Mouse (Mus musculus) heart, postnatal 14 days (tissue): Measurements from ENCODE around the gene Hoxb4. TPM values are rescaled to one million over a fixed set of nuclear protein-coding genes. Genes with fewer than 3 reads are reported as not detected.

ENCODE experiments used
- DNase-seq, 2 experiments: peaks; one replicate each; pipeline ENCODE4 v3.0.0; 2021 to 2022
- intact Hi-C: fragments of 180-260 bp; cut with DNase I; formaldehyde crosslinking; loops from one replicate; pipeline ENCODE4 v1.15.1; 2025
- total RNA-seq, 2 experiments: library from RNA; stranded (reverse); gene quantifications; 2 replicates each; pipeline ENCODE4 v1.2.3; 2021

The Hoxb4 gene
- total RNA-seq, 2 experiments from 2014 or later: 1.0 to 1.3 TPM

DNA sequence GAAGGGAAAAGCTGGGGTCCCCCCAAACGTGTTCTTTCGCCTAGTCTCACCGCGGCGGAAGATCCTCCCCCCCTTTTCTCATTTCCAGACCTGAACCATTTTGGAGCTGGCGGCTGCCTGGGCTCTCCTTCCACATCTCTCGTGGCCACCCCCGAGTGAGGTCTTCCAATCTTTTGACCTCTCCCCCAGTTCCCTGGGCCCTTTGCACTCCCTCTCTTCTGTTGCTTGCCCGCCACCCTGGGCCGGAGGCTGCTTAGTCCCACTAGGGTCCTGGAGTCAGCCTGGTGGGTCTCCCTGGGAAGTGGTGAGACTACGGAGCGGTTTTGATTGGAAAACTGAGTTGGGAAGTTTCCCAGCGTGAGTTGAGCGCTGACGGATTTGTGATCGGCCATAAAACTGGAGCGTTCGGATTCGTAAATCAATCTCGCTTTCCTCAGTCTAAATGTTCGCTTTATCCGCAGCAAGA is 7.7 kb downstream of the Hoxb4 start:
- intact Hi-C loops: no loop called here
- DNase-seq: no peak

DNA sequence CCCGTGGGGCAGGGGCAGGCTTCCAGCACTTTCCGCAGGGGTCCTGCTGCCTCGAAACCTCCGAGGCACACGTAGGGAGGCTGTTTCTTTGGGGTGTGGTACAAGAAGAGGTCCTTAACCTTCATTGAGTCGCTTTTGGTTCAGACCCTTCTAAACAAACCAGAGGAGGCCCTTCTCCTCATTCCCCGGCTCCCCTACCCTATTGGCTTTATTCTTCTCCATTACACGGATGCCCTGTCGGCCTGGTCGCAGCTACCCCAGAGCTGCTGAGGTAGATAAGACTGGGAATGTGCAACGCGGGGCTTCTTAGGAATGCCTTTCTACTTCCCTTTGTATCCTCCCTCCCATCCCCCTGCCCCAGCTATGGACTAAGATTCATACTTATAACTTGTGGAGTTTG is 8.6 kb downstream of the Hoxb4 start:
- DNase-seq: no peak
- intact Hi-C loops: no loop called here

GRCm38 (mm10) chr11:96327122-96327521 is 9.1 kb downstream of the Hoxb4 start:
- intact Hi-C loops: no loop called here
- no peak for DNase-seq

DNA sequence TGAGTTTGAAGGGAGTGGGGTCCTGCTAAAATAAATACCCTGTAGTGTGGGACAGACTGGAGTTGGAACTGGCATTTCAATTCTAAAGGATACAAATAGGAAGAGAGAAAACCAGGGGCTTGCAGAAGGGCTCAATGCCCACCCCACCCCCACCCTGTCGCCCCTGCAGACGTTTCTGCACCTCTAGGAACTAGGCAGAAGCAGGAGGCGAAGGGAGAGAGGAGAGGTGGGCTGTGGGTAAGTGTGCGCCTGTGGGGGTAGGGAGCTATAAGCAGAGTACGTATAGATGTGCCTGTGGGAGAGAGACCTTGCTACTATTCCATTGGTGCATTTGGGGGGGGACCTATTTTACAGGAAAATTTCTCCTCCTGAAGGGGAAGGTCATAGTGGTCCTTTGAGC is 9.7 kb downstream of the Hoxb4 start:
- DNase-seq: no peak
- intact Hi-C loops: no loop called here

DNA sequence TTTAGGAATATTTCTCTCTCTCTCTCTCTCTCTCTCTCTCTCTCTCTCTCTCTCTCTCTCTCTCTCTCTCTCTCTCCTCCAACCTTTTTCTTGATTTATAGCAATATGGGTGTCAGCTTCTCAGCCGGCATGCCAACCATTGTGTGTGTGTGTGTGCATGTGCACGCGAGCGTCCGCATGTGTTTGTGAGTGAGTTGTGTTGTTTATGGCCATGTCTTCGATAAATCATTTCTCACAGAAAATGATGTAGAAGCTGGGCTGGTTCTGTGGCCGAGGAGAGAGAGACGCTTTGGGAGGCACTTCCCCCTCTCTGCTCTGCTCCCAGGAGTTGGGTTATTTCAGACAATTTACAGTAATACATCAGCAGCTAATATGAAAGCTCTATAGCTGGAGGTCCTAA is 10.5 kb downstream of the Hoxb4 start:
- intact Hi-C loops: no loop called here
- no peak for DNase-seq

- DNase-seq: no peak
- intact Hi-C loops: no loop called here
Observed at GRCm38 (mm10) chr11:96332105-96332504, 14.0 kb downstream of the Hoxb4 start.

DNA sequence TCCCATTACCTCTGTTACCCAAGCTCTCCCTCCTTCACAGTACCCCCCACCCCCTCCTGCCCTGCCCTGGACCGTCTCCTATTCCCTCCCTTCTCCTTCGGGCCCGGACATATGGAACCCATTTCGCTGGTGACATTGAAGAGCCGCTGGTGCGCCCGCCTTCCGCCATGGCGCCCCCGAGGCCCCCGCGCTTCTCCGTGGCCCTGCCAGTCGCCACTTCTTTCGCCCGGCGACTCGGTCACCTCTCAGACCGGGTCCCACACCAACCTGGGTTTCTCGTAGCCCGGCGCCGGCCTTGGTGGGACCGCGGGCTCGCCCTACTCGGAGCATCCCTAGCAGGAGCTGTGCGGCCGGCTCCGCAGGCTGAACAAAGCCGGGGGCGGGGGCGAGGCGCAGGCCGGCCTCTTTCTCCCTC is 14.6 kb downstream of the Hoxb4 start:
- no peak for DNase-seq
- intact Hi-C loops: no loop called here

- intact Hi-C loops: no loop called here
- DNase-seq: no peak
Observed at GRCm38 (mm10) chr11:96333241-96334001, 15.4 kb downstream of the Hoxb4 start.

DNA sequence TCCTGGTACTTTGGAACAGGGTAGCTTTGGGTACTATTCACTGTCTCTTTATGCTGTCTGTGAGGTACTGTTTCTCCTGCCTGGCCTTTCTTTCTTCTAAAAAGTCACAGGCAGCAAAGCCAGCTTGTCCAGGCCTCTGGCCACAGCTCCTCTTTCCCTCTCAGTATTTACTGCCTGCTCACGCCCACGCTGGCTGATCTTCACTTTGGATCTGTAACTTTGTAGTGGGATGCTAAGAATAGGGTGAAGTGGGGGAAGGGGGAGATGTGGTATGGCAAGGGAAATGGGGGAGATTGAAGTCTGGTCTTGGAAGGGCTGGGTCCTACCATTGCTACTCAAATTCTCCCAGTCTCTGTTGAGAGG is 15.9 kb downstream of the Hoxb4 start:
- DNase-seq: no peak
- intact Hi-C loops: no loop called here

- intact Hi-C loops: no loop called here
- no peak for DNase-seq
Observed at GRCm38 (mm10) chr11:96334998-96335397, 16.9 kb downstream of the Hoxb4 start.

DNA sequence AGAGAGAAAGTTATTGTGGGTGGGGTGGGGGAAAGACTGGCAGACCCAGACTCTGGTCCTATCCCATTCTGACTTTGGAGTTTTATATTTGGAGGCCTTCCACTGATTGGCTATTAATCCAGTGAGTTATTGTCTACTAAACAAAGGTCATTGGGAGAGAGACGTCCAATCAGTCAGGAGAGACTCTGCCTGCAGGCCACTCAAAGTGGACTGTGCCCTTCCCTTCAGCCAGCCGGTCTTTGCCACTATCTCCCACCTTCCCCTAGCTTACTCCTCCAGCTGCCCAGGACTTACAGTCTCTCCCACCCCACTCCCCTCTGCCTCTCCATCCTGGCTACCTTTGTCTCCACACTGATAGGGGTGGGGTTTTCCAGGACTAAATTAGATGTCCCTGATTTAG is 18.5 kb downstream of the Hoxb4 start:
- no peak for DNase-seq
- intact Hi-C loops: no loop called here

GRCm38 (mm10) chr11:96337026-96337425 is 19.0 kb downstream of the Hoxb4 start:
- intact Hi-C loops: no loop called here
- no peak for DNase-seq

GRCm38 (mm10) chr11:96338957-96339855 is 21.1 kb downstream of the Hoxb4 start:
- intact Hi-C loops: no loop called here
- no peak for DNase-seq

DNA sequence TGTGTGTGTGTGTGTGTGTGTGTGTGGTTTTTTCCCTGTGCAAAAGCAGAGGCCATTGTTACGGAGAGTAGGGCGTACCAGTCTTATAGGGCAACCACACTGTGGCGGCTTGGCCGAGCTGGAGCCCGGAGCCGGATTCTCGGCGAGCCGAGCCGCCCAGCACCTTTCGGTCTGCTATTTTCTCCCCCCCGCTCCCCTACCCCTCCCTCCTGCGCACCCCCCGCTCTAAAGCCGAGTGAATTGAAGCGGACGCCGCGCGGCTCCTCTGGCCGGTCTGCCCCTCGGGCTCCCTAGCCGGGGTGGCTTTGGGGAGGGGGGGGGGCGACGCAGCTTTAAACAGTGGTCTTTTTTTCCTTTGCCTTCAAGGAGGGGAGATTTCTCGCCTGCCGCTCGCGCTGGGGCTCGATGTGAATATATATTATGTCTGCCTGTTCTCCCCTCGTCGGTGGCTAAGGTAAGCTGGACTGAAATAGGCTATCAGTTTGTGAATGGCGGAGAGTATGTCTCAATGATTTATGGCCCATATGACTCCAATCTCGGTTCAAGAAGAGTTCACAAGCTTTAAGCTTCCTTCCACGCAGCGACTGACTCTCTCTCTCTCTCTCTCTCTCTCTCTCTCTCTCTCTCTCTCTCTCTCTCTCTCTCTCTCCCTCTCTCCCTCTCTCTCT is 22.8 kb downstream of the Hoxb4 start:
- intact Hi-C loops: no loop called here

GRCm38 (mm10) chr11:96341701-96342575 is 23.9 kb downstream of the Hoxb4 start:
- peak; percentile 47 to 62 for DNase-seq
- intact Hi-C loops: no loop called here

More for the DNA sequence above, 22.8 kb downstream of the Hoxb4 start:
- DNase-seq: no peak

GRCm38 (mm10) chr11:96342576-96342930 is 24.5 kb downstream of the Hoxb4 start:
- no peak for DNase-seq
- intact Hi-C loops: no loop called here

- intact Hi-C loops: no loop called here
- no peak for DNase-seq
Observed at GRCm38 (mm10) chr11:96343206-96343745, 25.2 kb downstream of the Hoxb4 start.

DNA sequence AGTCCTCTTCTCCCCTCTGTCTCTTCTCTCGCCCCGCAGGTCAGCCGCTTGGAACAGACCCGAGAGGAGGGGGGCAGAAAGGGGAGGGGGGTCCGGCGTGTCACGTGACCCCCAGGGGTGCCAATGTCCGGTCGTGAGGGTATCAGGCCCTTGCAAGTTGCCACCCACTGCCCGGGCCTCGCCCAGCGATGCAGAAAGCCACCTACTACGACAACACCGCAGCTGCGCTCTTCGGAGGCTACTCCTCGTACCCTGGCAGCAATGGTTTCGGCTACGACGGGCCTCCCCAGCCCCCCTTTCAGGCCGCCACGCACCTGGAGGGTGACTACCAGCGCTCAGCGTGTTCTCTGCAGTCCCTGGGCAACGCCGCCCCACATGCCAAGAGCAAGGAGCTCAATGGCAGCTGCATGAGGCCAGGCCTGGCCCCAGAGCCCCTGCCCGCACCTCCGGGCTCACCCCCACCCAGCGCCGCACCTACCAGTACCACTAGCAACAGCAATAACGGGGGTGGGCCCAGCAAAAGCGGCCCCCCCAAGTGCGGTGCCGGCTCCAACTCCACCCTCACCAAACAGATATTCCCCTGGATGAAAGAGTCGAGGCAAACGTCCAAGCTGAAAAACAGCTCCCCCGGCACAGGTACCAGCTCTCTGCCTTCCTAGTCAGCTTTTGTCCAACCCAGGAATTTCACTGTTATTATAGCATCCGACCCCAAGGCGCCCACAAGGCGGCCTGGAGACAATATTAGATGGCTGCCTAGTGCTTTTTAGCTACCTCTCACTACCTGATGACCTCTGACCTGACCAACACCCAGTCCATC is 26.2 kb downstream of the Hoxb4 start:
- intact Hi-C loops: no loop called here
- DNase-seq: no peak

DNA sequence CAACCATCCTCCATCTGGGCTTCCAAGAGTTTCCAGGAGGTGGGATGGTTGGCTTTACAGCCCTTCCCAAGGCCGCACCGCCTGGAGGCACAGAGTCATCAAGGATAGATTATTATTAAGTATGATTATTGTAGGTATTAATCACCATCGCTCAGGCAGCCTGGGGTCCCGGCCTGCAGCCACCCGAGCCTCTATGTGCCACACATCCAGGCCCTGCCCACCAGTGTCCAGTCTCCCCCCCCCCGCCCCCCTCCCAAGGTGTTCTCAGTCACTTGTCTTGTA is 26.8 kb downstream of the Hoxb4 start:
- no peak for DNase-seq
- intact Hi-C loops: no loop called here
